Mouse (Mus musculus) thymus, postnatal 10 days (tissue): ENCODE measurements around the gene Rgs13.
"Not testable (repeated sequence)": the region's sequence is repeated elsewhere in the genome, so short reads cannot be mapped to it uniquely, and the experiment has no call there.

Source experiments
- DNase-seq, 2 experiments: peaks; one replicate each; pipeline ENCODE4 v3.0.0; 2021; ENCODE audit warnings: low spot score in 2 of 2

Rgs13 gene

GRCm38 (mm10) chr1:144152184-144152525 lies 25.0 kb downstream of the Rgs13 start:
- DNase-seq, result no peak

- no peak for DNase-seq
Observed at GRCm38 (mm10) chr1:144151401-144152183, 25.6 kb downstream of the Rgs13 start.

- no peak for DNase-seq
Observed at GRCm38 (mm10) chr1:144149997-144150396, 27.2 kb downstream of the Rgs13 start.

- not testable (repeated sequence) for DNase-seq
Observed at GRCm38 (mm10) chr1:144141398-144141797, 35.8 kb downstream of the Rgs13 start.

- DNase-seq, result no peak
Observed at GRCm38 (mm10) chr1:144139847-144140246, 37.3 kb downstream of the Rgs13 start.

GRCm38 (mm10) chr1:144127965-144128364 lies 49.2 kb downstream of the Rgs13 start:
- DNase-seq, result no peak

- DNase-seq, result no peak
Observed at GRCm38 (mm10) chr1:144120042-144120441, 57.1 kb downstream of the Rgs13 start.

- DNase-seq, result no peak
Observed at GRCm38 (mm10) chr1:144119456-144119855, 57.7 kb downstream of the Rgs13 start.

GRCm38 (mm10) chr1:144115848-144116727 lies 61.1 kb downstream of the Rgs13 start:
- no peak for DNase-seq

GRCm38 (mm10) chr1:144113438-144114074 lies 63.6 kb downstream of the Rgs13 start:
- no peak for DNase-seq

GRCm38 (mm10) chr1:144112946-144113345 lies 64.2 kb downstream of the Rgs13 start:
- no peak for DNase-seq

- no peak for DNase-seq
Observed at GRCm38 (mm10) chr1:144098587-144099258, 78.4 kb downstream of the Rgs13 start.

- no peak for DNase-seq
Observed at GRCm38 (mm10) chr1:144090410-144090809, 86.8 kb downstream of the Rgs13 start.
